19 mouse cellular contexts compared by ENCODE assay signal in genomic region chr2:25003946-25004786, GRCm38 (mm10). TPM values are rescaled to one million over a fixed set of nuclear protein-coding genes. Genes with fewer than 3 reads are reported as not detected.
DNase-seq lines count a peak whose midpoint lies in the region; ATAC-seq and TF ChIP-seq lines count a peak whose summit lies in the region.
"Had no signal": no experiment of that assay in that cellular context is flagged by ENCODE, and none has a peak within 500 bp of the region (broad histone marks: within the 10 kb centered on the region; RNA-seq: fewer than 3 reads in every experiment).

No protein-coding gene starts in this region.

- no peak overlapping the region for H3K4me2 ChIP-seq in forebrain, embryonic 14.5 days (ENCODE audit: low read length)
- H3K4me2 ChIP-seq in forebrain, embryonic 11.5 days (ENCODE audit: low read depth, low read length, severe bottlenecking) = no peak overlapping the region
- no peak overlapping the region for H3K4me2 ChIP-seq in embryonic facial prominence, embryonic 15.5 days (replicated peaks)
- H3K4me2 ChIP-seq in midbrain, embryonic 15.5 days = no peak overlapping the region
- H3K4me2 ChIP-seq: neural tube, embryonic 15.5 days had no signal

- no peak overlapping the region for H3K27ac ChIP-seq in forebrain, embryonic 14.5 days (ENCODE audit: low read depth, low read length)
- H3K27ac ChIP-seq in forebrain, embryonic 11.5 days (ENCODE audit: low read depth, low read length) = no peak overlapping the region
- no peak overlapping the region for H3K27ac ChIP-seq in embryonic facial prominence, embryonic 15.5 days (replicated peaks)
- H3K27ac ChIP-seq in midbrain, embryonic 15.5 days = no peak overlapping the region
- no peak overlapping the region for H3K27ac ChIP-seq in gastrocnemius, adult 2 months
- H3K27ac ChIP-seq: limb, embryonic 10.5 days; neural tube, embryonic 15.5 days had no signal

- H3K4me3 ChIP-seq in forebrain, embryonic 14.5 days (ENCODE audit: low read depth, low read length) = no peak overlapping the region
- no peak overlapping the region for H3K4me3 ChIP-seq in forebrain, embryonic 11.5 days (ENCODE audit: low read depth, low read length)
- H3K4me3 ChIP-seq in embryonic facial prominence, embryonic 15.5 days (replicated peaks) = no peak overlapping the region
- no peak overlapping the region for H3K4me3 ChIP-seq in midbrain, embryonic 15.5 days
- H3K4me3 ChIP-seq in gastrocnemius, adult 2 months = no peak overlapping the region
- H3K4me3 ChIP-seq: limb, embryonic 10.5 days; neural tube, embryonic 15.5 days had no signal

- H3K36me3 ChIP-seq in forebrain, embryonic 14.5 days (ENCODE audit: control insufficient read depth, insufficient read depth, low read length) = no peaks in the 10 kb centered on the region
- no peaks in the 10 kb centered on the region for H3K36me3 ChIP-seq in forebrain, embryonic 11.5 days (ENCODE audit: control insufficient read depth, insufficient read depth, low read length)
- H3K36me3 ChIP-seq in embryonic facial prominence, embryonic 15.5 days = 0 out of 2 replicates have a peak, but pooled peaks cover 2% of the 10 kb centered on the region
- no peaks in the 10 kb centered on the region for H3K36me3 ChIP-seq in midbrain, embryonic 15.5 days (replicated peaks)
- H3K36me3 ChIP-seq: limb, embryonic 10.5 days; neural tube, embryonic 15.5 days had no signal

- DNase-seq in forebrain, embryonic 14.5 days (ENCODE audit: low spot score) = peak; percentile 35
- DNase-seq in forebrain, embryonic 11.5 days (ENCODE audit: low spot score) = no peak
- peak; percentile 61 for DNase-seq in NIH3T3 (ENCODE audit: low read depth)
- DNase-seq in lung, adult 18-20 months = no peak
- no peak for DNase-seq in gastrocnemius, adult 2 months
- no peak for DNase-seq in thymus, postnatal 14 days
- DNase-seq: adrenal gland, adult 2 months; cerebellum, adult 11 months; cerebellum, postnatal 36 days; kidney, adult 9 months; kidney, postnatal 25 days; liver, postnatal 0 days; lung, postnatal 14 days; right cerebral cortex, postnatal 25 days had no signal

- TF ChIP-seq CTCF in gastrocnemius, adult 2 months (IDR thresholded peaks at IDR 0.05) = no peak

- H3K4me1 ChIP-seq in forebrain, embryonic 14.5 days (ENCODE audit: control insufficient read depth, insufficient read depth, low read length) = no peaks in the 10 kb centered on the region
- H3K4me1 ChIP-seq in forebrain, embryonic 11.5 days (replicated peaks; ENCODE audit: control insufficient read depth, insufficient read depth, low read length) = no peaks in the 10 kb centered on the region
- no peaks in the 10 kb centered on the region for H3K4me1 ChIP-seq in embryonic facial prominence, embryonic 15.5 days
- H3K4me1 ChIP-seq in midbrain, embryonic 15.5 days = no peaks in the 10 kb centered on the region
- H3K4me1 ChIP-seq: limb, embryonic 10.5 days; neural tube, embryonic 15.5 days had no signal

- H3K9ac ChIP-seq in forebrain, embryonic 14.5 days (ENCODE audit: low read length) = no peak overlapping the region
- H3K9ac ChIP-seq in forebrain, embryonic 11.5 days (ENCODE audit: low read length) = no peak overlapping the region
- no peak overlapping the region for H3K9ac ChIP-seq in embryonic facial prominence, embryonic 15.5 days
- H3K9ac ChIP-seq in midbrain, embryonic 15.5 days = no peak overlapping the region
- H3K9ac ChIP-seq: liver, postnatal 0 days; neural tube, embryonic 15.5 days had no signal

- intact Hi-C loops in gastrocnemius, adult 2 months (cut with DNase I) = no loop called here

- 50% methylated on average over 9 of the region's 9 CpGs for WGBS in forebrain, embryonic 14.5 days
- WGBS in forebrain, embryonic 11.5 days = 63% methylated on average over 9 of the region's 9 CpGs
- WGBS in embryonic facial prominence, embryonic 15.5 days = 69% methylated on average over 9 of the region's 9 CpGs
- WGBS in midbrain, embryonic 15.5 days = 42% methylated on average over 9 of the region's 9 CpGs

- H3K27me3 ChIP-seq in forebrain, embryonic 14.5 days (replicated peaks; ENCODE audit: control insufficient read depth, insufficient read depth, low read length) = no peaks in the 10 kb centered on the region
- no peaks in the 10 kb centered on the region for H3K27me3 ChIP-seq in forebrain, embryonic 11.5 days (ENCODE audit: control insufficient read depth, insufficient read depth, low read length)
- H3K27me3 ChIP-seq in embryonic facial prominence, embryonic 15.5 days = no peaks in the 10 kb centered on the region
- H3K27me3 ChIP-seq in midbrain, embryonic 15.5 days (replicated peaks) = no peaks in the 10 kb centered on the region
- H3K27me3 ChIP-seq: neural tube, embryonic 15.5 days had no signal

- no peak for ATAC-seq in forebrain, embryonic 14.5 days
- ATAC-seq in forebrain, embryonic 11.5 days (replicated peaks; ENCODE audit: low FRiP score) = no peak
- ATAC-seq in embryonic facial prominence, embryonic 15.5 days (ENCODE audit: insufficient number of reproducible peaks, low FRiP score, low TSS enrichment, low read depth) = 0 out of 2 replicates have a peak, but pooled peaks have one; percentile 47
- peak; percentile 56; the same call in 1 of the 2 replicates for ATAC-seq in midbrain, embryonic 15.5 days (replicated peaks)
- ATAC-seq: inflammation-experienced regulatory T-cells, adult 6 months; liver, postnatal 0 days had no signal

- no peaks in the 10 kb centered on the region for H3K9me3 ChIP-seq in forebrain, embryonic 14.5 days (replicated peaks; ENCODE audit: control insufficient read depth, low read length)
- no peaks in the 10 kb centered on the region for H3K9me3 ChIP-seq in forebrain, embryonic 11.5 days (ENCODE audit: control insufficient read depth, low read length)
- H3K9me3 ChIP-seq in embryonic facial prominence, embryonic 15.5 days (replicated peaks) = no peaks in the 10 kb centered on the region
- no peaks in the 10 kb centered on the region for H3K9me3 ChIP-seq in midbrain, embryonic 15.5 days
- H3K9me3 ChIP-seq: limb, embryonic 10.5 days; neural tube, embryonic 15.5 days had no signal

RNA-seq across cellular contexts. Expression of gene Pnpla7, which starts 28.3 kb away (rescaled TPM):
- 2.8 and 4.1 TPM in 2 replicates for polyA plus RNA-seq in forebrain, embryonic 14.5 days (2014; fragmentation: Nextera tagmentation; extraction: Ambion mirVana)
- 3.3 and 4.5 TPM in 2 replicates for polyA plus RNA-seq in forebrain, embryonic 11.5 days (2014; fragmentation: Nextera tagmentation; extraction: Ambion mirVana)
- 8.5 and 9.7 TPM in 2 replicates for polyA plus RNA-seq in embryonic facial prominence, embryonic 15.5 days (2015; fragmentation: Nextera tagmentation; extraction: Ambion mirVana)
- 3.3 and 4.5 TPM in 2 replicates for polyA plus RNA-seq in midbrain, embryonic 15.5 days (2015; fragmentation: Nextera tagmentation; extraction: Ambion mirVana)
- 10 to 100 TPM; 36.5 to 44.6 TPM for total RNA-seq in gastrocnemius, adult 2 months (2021)

RNA-seq across cellular contexts. Expression of gene Mrpl41, which starts 29.3 kb away (rescaled TPM):
- polyA plus RNA-seq in forebrain, embryonic 14.5 days (2014; fragmentation: Nextera tagmentation; extraction: Ambion mirVana) = 178 and 193 TPM in 2 replicates
- polyA plus RNA-seq in forebrain, embryonic 11.5 days (2014; fragmentation: Nextera tagmentation; extraction: Ambion mirVana) = 130 and 141 TPM in 2 replicates
- 127 and 132 TPM in 2 replicates for polyA plus RNA-seq in embryonic facial prominence, embryonic 15.5 days (2015; fragmentation: Nextera tagmentation; extraction: Ambion mirVana)
- polyA plus RNA-seq in midbrain, embryonic 15.5 days (2015; fragmentation: Nextera tagmentation; extraction: Ambion mirVana) = 139 and 148 TPM in 2 replicates
- total RNA-seq in gastrocnemius, adult 2 months (2021) = 10 to 100 TPM; 28.9 to 43.8 TPM

RNA-seq across cellular contexts. Expression of gene Dph7, which starts 42.0 kb away (rescaled TPM):
- 38.0 and 44.3 TPM in 2 replicates for polyA plus RNA-seq in forebrain, embryonic 14.5 days (2014; fragmentation: Nextera tagmentation; extraction: Ambion mirVana)
- polyA plus RNA-seq in forebrain, embryonic 11.5 days (2014; fragmentation: Nextera tagmentation; extraction: Ambion mirVana) = 32.4 and 34.6 TPM in 2 replicates
- polyA plus RNA-seq in embryonic facial prominence, embryonic 15.5 days (2015; fragmentation: Nextera tagmentation; extraction: Ambion mirVana) = 25.7 and 32.6 TPM in 2 replicates
- 37.7 and 44.8 TPM in 2 replicates for polyA plus RNA-seq in midbrain, embryonic 15.5 days (2015; fragmentation: Nextera tagmentation; extraction: Ambion mirVana)
- 1 to 10 TPM; 3.4 to 3.8 TPM for total RNA-seq in gastrocnemius, adult 2 months (2021)

RNA-seq across cellular contexts. Expression of gene Nsmf, which starts 50.0 kb away (rescaled TPM):
- 96.1 and 123 TPM in 2 replicates for polyA plus RNA-seq in forebrain, embryonic 14.5 days (2014; fragmentation: Nextera tagmentation; extraction: Ambion mirVana)
- 68.0 and 81.2 TPM in 2 replicates for polyA plus RNA-seq in forebrain, embryonic 11.5 days (2014; fragmentation: Nextera tagmentation; extraction: Ambion mirVana)
- 93.0 and 97.2 TPM in 2 replicates for polyA plus RNA-seq in embryonic facial prominence, embryonic 15.5 days (2015; fragmentation: Nextera tagmentation; extraction: Ambion mirVana)
- 180 and 188 TPM in 2 replicates for polyA plus RNA-seq in midbrain, embryonic 15.5 days (2015; fragmentation: Nextera tagmentation; extraction: Ambion mirVana)
- total RNA-seq in gastrocnemius, adult 2 months (2021) = 10 to 100 TPM in 1 of 2 experiments, 1 to 10 TPM in 1; 6.9 to 15.0 TPM

RNA-seq across cellular contexts. Expression of gene Zmynd19, which starts 54.6 kb away (rescaled TPM):
- polyA plus RNA-seq in forebrain, embryonic 14.5 days (2014; fragmentation: Nextera tagmentation; extraction: Ambion mirVana) = 8.6 and 12.7 TPM in 2 replicates
- 38.2 and 40.1 TPM in 2 replicates for polyA plus RNA-seq in forebrain, embryonic 11.5 days (2014; fragmentation: Nextera tagmentation; extraction: Ambion mirVana)
- 17.0 and 19.4 TPM in 2 replicates for polyA plus RNA-seq in embryonic facial prominence, embryonic 15.5 days (2015; fragmentation: Nextera tagmentation; extraction: Ambion mirVana)
- polyA plus RNA-seq in midbrain, embryonic 15.5 days (2015; fragmentation: Nextera tagmentation; extraction: Ambion mirVana) = 24.3 and 25.3 TPM in 2 replicates
- total RNA-seq in gastrocnemius, adult 2 months (2021) = 10 to 100 TPM; 20.6 to 21.2 TPM

Comparison
In these comparisons a context has a peak if more than half of its experiments do, and no peak if none do; other contexts are left out.
1. DNase-seq: peak in forebrain, embryonic 14.5 days (single experiment) and NIH3T3 (single experiment); none in forebrain, embryonic 11.5 days (single experiment), lung, adult 18-20 months (0 of 2), gastrocnemius, adult 2 months (single experiment) and thymus, postnatal 14 days (single experiment).
2. ATAC-seq: peak in embryonic facial prominence, embryonic 15.5 days (single experiment) and midbrain, embryonic 15.5 days (single experiment); none in forebrain, embryonic 14.5 days (single experiment) and forebrain, embryonic 11.5 days (single experiment).